Mouse (Mus musculus) liver, embryonic 11.5 days (tissue): ENCODE results near the gene Thsd1. TPM values are rescaled to one million over a fixed set of nuclear protein-coding genes. Genes with fewer than 3 reads are reported as not detected.

Source experiments
- ATAC-seq: fragments of 200-750 bp; cut with Nextera tagmentation; replicated peaks from 2 replicates; pipeline ENCODE4 v1.8.0; 2017; ENCODE audit warnings: moderate number of reproducible peaks, mild to moderate bottlenecking, moderate TSS enrichment, moderate library complexity; ENCODE audit not compliant: low FRiP score
- DNase-seq: peaks from one replicate; pipeline ENCODE4 v3.0.0-alpha.2; 2017; ENCODE audit warnings: low spot score
- H3K27ac ChIP-seq: fragments of 300-500 bp; sonication (generic); 2 replicates; pipeline ENCODE4 v1.5.1; 2014; ENCODE audit warnings: mild to moderate bottlenecking, low read depth, low read length, control low read depth
- H3K27me3 ChIP-seq: fragments of 300-500 bp; sonication (generic); replicated peaks from 2 replicates; pipeline ENCODE4 v1.6.1; 2014; ENCODE audit warnings: low read length, mixed read lengths; ENCODE audit not compliant: control insufficient read depth, insufficient read depth
- H3K36me3 ChIP-seq: fragments of 300-500 bp; sonication (generic); 2 replicates; pipeline ENCODE4 v1.6.1; 2014; ENCODE audit warnings: mild to moderate bottlenecking, low read length, moderate library complexity, mixed read lengths; ENCODE audit not compliant: control insufficient read depth, insufficient read depth
- H3K4me1 ChIP-seq: fragments of 300-500 bp; sonication (generic); replicated peaks from 2 replicates; pipeline ENCODE4 v1.6.1; 2014; ENCODE audit warnings: low read length, mixed read lengths; ENCODE audit not compliant: control insufficient read depth, insufficient read depth
- H3K4me2 ChIP-seq: fragments of 300-500 bp; sonication (generic); 2 replicates; pipeline ENCODE4 v1.6.1; 2014; ENCODE audit warnings: mild to moderate bottlenecking, control low read depth, moderate library complexity
- H3K4me3 ChIP-seq: fragments of 300-500 bp; sonication (generic); 2 replicates; pipeline ENCODE4 v1.5.1; 2014; ENCODE audit warnings: low read depth, low read length, control low read depth
- H3K9ac ChIP-seq: fragments of 300-500 bp; sonication (generic); 2 replicates; pipeline ENCODE4 v1.6.1; 2014; ENCODE audit warnings: low read depth, low read length, control low read depth
- H3K9me3 ChIP-seq: fragments of 300-500 bp; sonication (generic); 2 replicates; pipeline ENCODE4 v1.6.1; 2016; ENCODE audit warnings: low read length, inconsistent platforms, mixed read lengths; ENCODE audit not compliant: control insufficient read depth
- WGBS: fragments of 180-500 bp; shearing (Covaris S2); extraction: QIAGEN DNeasy Blood & Tissue Kit; methylation state at CpG from one replicate; pipeline ENCODE4 v1.1.7; 2014; 5-methylcytosine and 5-hydroxymethylcytosine counted together
- polyA plus RNA-seq: library from polyadenylated mRNA; unstranded; fragments of >200 nt; fragmentation: Nextera tagmentation; extraction: Ambion mirVana; gene quantifications from 2 replicates; pipeline ENCODE4 v1.2.1, GENCODE M21; 2014

Thsd1 gene
- polyA plus RNA-seq, 1 experiment from 2014 or later, result 5.6 TPM

GRCm38 (mm10) chr8:22207535-22207934 lies 19.6 kb upstream of the Thsd1 start:
- peaks cover 8% of the 10 kb centered on the region for H3K4me1 ChIP-seq
- no peaks in the 10 kb centered on the region for H3K27me3 ChIP-seq
- H3K9ac ChIP-seq, result no peak overlapping the region
- no peaks in the 10 kb centered on the region for H3K9me3 ChIP-seq
- no peak overlapping the region for H3K4me2 ChIP-seq
- ATAC-seq, result no peak
- peaks cover 4% of the 10 kb centered on the region; the same call in 1 of the 2 replicates for H3K36me3 ChIP-seq
- H3K4me3 ChIP-seq, result no peak overlapping the region
- WGBS, result 58% methylated on average over 4 of the region's 4 CpGs
- H3K27ac ChIP-seq, result no peak overlapping the region
- DNase-seq, result no peak

GRCm38 (mm10) chr8:22209012-22209411 lies 18.1 kb upstream of the Thsd1 start:
- 12% methylated on average over 5 of the region's 5 CpGs for WGBS
- H3K27ac ChIP-seq, result peak overlapping the region; percentile 48
- H3K4me2 ChIP-seq, result peak overlapping the region; percentile 17; the same call in 1 of the 2 replicates
- no peak overlapping the region for H3K9ac ChIP-seq
- DNase-seq (no peak), ATAC-seq (peak; percentile 91)
- no peaks in the 10 kb centered on the region for H3K9me3 ChIP-seq
- no peak overlapping the region for H3K4me3 ChIP-seq
- no peaks in the 10 kb centered on the region for H3K27me3 ChIP-seq
- H3K36me3 ChIP-seq, result peaks cover 4% of the 10 kb centered on the region; the same call in 1 of the 2 replicates
- peaks cover 8% of the 10 kb centered on the region for H3K4me1 ChIP-seq

- H3K4me1 ChIP-seq, result no peaks in the 10 kb centered on the region; the same call in 1 of the 2 replicates
- WGBS, result 93% methylated on average over 10 of the region's 10 CpGs
- DNase-seq, result no peak
- peaks cover 14% of the 10 kb centered on the region; the same call in 1 of the 2 replicates for H3K36me3 ChIP-seq
- no peak for ATAC-seq
- no peak overlapping the region for H3K4me2 ChIP-seq
- H3K4me3 ChIP-seq, result no peak overlapping the region
- H3K27ac ChIP-seq, result no peak overlapping the region
- H3K9me3 ChIP-seq, result no peaks in the 10 kb centered on the region
- H3K9ac ChIP-seq, result no peak overlapping the region
- no peaks in the 10 kb centered on the region for H3K27me3 ChIP-seq
These were observed 12.3 kb upstream of the Thsd1 start for GRCm38 (mm10) chr8:22214826-22215225.

- no peaks in the 10 kb centered on the region for H3K4me1 ChIP-seq
- H3K4me2 ChIP-seq, result no peak overlapping the region; the same call in 1 of the 2 replicates
- H3K27me3 ChIP-seq, result peaks cover 14% of the 10 kb centered on the region
- no peaks in the 10 kb centered on the region for H3K36me3 ChIP-seq
- no peak for ATAC-seq
- no peak overlapping the region for H3K4me3 ChIP-seq
- no peaks in the 10 kb centered on the region for H3K9me3 ChIP-seq
- H3K27ac ChIP-seq, result no peak overlapping the region
- H3K9ac ChIP-seq, result no peak overlapping the region
- 56% methylated on average over 8 of the region's 8 CpGs for WGBS
- DNase-seq, result no peak
These were observed 752 bp upstream of the Thsd1 start for GRCm38 (mm10) chr8:22226361-22226760.

- WGBS, result 23% methylated on average over 7 of the region's 7 CpGs
- Histone ChIP-seq H3K27ac (no peak overlapping the region), H3K4me3 (no peak overlapping the region)
These were observed 1.5 kb downstream of the Thsd1 start for GRCm38 (mm10) chr8:22228621-22229020.

GRCm38 (mm10) chr8:22242986-22243385 lies 15.9 kb downstream of the Thsd1 start:
- Histone ChIP-seq H3K4me1 (no peaks in the 10 kb centered on the region), H3K27ac (no peak overlapping the region), H3K9ac (no peak overlapping the region), H3K9me3 (no peaks in the 10 kb centered on the region), H3K27me3 (no peaks in the 10 kb centered on the region), H3K36me3 (no peaks in the 10 kb centered on the region), H3K4me3 (no peak overlapping the region), H3K4me2 (no peak overlapping the region)
- ATAC-seq (no peak), DNase-seq (no peak)
- WGBS, result 88% methylated on average over 9 of the region's 9 CpGs

More at GRCm38 (mm10) chr8:22228621-22229020, 1.5 kb downstream of the Thsd1 start:
- no peak overlapping the region for H3K9ac ChIP-seq
- 0 out of 2 replicates have a peak, but pooled peaks have one; percentile 27 for ATAC-seq
- H3K9me3 ChIP-seq, result no peaks in the 10 kb centered on the region
- H3K4me1 ChIP-seq, result no peaks in the 10 kb centered on the region
- peak overlapping the region; percentile 89 for H3K4me2 ChIP-seq
- DNase-seq, result no peak
- H3K36me3 ChIP-seq, result no peaks in the 10 kb centered on the region
- H3K27me3 ChIP-seq, result peaks cover 14% of the 10 kb centered on the region

- no peaks in the 10 kb centered on the region for H3K4me1 ChIP-seq
- ATAC-seq (no peak), DNase-seq (no peak)
- no peaks in the 10 kb centered on the region for H3K9me3 ChIP-seq
- H3K9ac ChIP-seq, result no peak overlapping the region
- no peak overlapping the region for H3K4me3 ChIP-seq
- H3K4me2 ChIP-seq, result no peak overlapping the region
- no peaks in the 10 kb centered on the region for H3K27me3 ChIP-seq
- WGBS, result 34% methylated on average over 1 of the region's 1 CpGs
- H3K27ac ChIP-seq, result no peak overlapping the region
- H3K36me3 ChIP-seq, result no peaks in the 10 kb centered on the region
These were observed 18.6 kb downstream of the Thsd1 start for GRCm38 (mm10) chr8:22245663-22246062.

GRCm38 (mm10) chr8:22247956-22248355 lies 20.8 kb downstream of the Thsd1 start:
- H3K27me3 ChIP-seq, result no peaks in the 10 kb centered on the region
- no peak for ATAC-seq

GRCm38 (mm10) chr8:22249080-22249479 lies 22.0 kb downstream of the Thsd1 start:
- Histone ChIP-seq H3K4me2 (no peak overlapping the region), H3K27me3 (no peaks in the 10 kb centered on the region), H3K9ac (no peak overlapping the region), H3K4me3 (no peak overlapping the region), H3K4me1 (no peaks in the 10 kb centered on the region), H3K9me3 (no peaks in the 10 kb centered on the region), H3K27ac (no peak overlapping the region), H3K36me3 (no peaks in the 10 kb centered on the region; the same call in 1 of the 2 replicates)
- DNase-seq, result no peak
- 73% methylated on average over 9 of the region's 9 CpGs for WGBS
- no peak for ATAC-seq

More at GRCm38 (mm10) chr8:22247956-22248355, 20.8 kb downstream of the Thsd1 start:
- no peak overlapping the region for H3K4me2 ChIP-seq
- 92% methylated on average over 12 of the region's 12 CpGs for WGBS
- H3K36me3 ChIP-seq, result no peaks in the 10 kb centered on the region
- H3K9me3 ChIP-seq, result no peaks in the 10 kb centered on the region
- no peak overlapping the region for H3K4me3 ChIP-seq
- no peak overlapping the region for H3K9ac ChIP-seq
- no peak overlapping the region for H3K27ac ChIP-seq
- no peak for DNase-seq
- H3K4me1 ChIP-seq, result no peaks in the 10 kb centered on the region
